Mouse (Mus musculus): Measurements from ENCODE around the gene Rhot2. TPM values are rescaled to one million over a fixed set of nuclear protein-coding genes. Genes with fewer than 3 reads are reported as not detected.

Gene Rhot2
- total and polyA plus RNA-seq, 3 experiments, result 16.2 to 33.8 (median 17.3) TPM

DNA sequence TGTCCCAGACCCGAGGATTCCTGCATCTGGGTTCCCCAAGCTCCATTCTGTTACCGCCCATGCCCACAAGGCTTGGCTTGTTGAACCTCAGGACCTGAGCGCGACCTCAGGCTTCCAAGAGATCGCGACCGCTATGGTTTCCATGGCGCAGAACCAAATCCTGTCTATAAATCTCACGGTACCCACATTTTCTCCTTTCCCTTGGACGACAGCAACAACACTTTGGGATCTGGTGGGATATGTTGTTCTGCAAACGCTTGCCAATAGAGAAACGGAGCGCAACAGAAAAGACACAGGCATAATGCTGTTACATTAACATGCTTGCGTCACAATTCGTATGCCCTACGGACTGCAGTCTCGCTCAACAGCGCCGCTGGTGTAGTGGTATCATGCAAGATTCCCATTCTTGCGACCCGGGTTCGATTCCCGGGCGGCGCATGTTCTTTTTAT is 30.1 kb upstream of the Rhot2 start, which contains the start of gene Mettl26:
Mettl26 (plus strand) TSS at position 354 of the 450 bp plus-strand sequence.
- peaks cover 23 to 31% of the 10 kb centered on the region in 2 experiments for H3K36me3 ChIP-seq (replicated peaks in 1 of 2; ENCODE audit: control insufficient read depth in 1 of 2, insufficient read depth in 1 of 2, low read length in 1 of 2)
- peaks cover 6 to 18% of the 10 kb centered on the region in 2 experiments for H3K4me1 ChIP-seq (ENCODE audit: control insufficient read depth in 1 of 2, insufficient read depth in 2 of 2)
- peak within 1 kb of the TSS; percentile 46 for H3K4me2 ChIP-seq (ENCODE audit: insufficient read depth, low read depth, poor library complexity, severe bottlenecking)
- H3K9ac ChIP-seq (ENCODE audit: insufficient read depth, low read depth), result peak within 1 kb of the TSS; percentile 63
- DNase-seq (ENCODE audit: extremely low read depth), result peak; percentile 92
- in situ Hi-C loops (cut with MboI; ENCODE audit: low pct_ligation_motif_present, low pct_unique_long_range_greater_than_20kb, low sequenced_read_pairs), result no loop called here
- no peaks in the 10 kb centered on the region for H3K79me2 ChIP-seq (replicated peaks; ENCODE audit: control insufficient read depth, extremely low read depth, insufficient read depth, poor library complexity, severe bottlenecking)
- peak within 1 kb of the TSS; percentile 73 for H3K27ac ChIP-seq (ENCODE audit: insufficient read depth, low read depth)
- H3K27me3 ChIP-seq (replicated peaks), result peaks cover 19% of the 10 kb centered on the region
- peak within 1 kb of the TSS; percentile 63 to 93 (median 81) for H3K4me3 ChIP-seq (replicated peaks in 1 of 3; ENCODE audit: low read depth in 2 of 3, low read length in 2 of 3, poor library complexity in 1 of 3)
- dilution Hi-C loops (cut with MboI; ENCODE audit: extremely low pct_ligation_motif_present, extremely low pct_unique_long_range_greater_than_20kb, low sequenced_read_pairs), result no loop called here
- H3K9me3 ChIP-seq (replicated peaks; ENCODE audit: low read length), result no peaks in the 10 kb centered on the region
- TF ChIP-seq MXI1 (IDR thresholded peaks at IDR 0.05; ENCODE audit: low read depth, low read length) (peak; percentile 52), MAFK (IDR thresholded peaks at IDR 0.05; ENCODE audit: insufficient replicate concordance, low read length) (peak; percentile 96), MAX (IDR thresholded peaks at IDR 0.05; ENCODE audit: low read length) (peak; percentile 44), ELF1 (IDR thresholded peaks at IDR 0.05; ENCODE audit: low read depth, low read length) (peak; percentile 97), E2F4 (IDR thresholded peaks at IDR 0.05; ENCODE audit: insufficient replicate concordance, low read depth, low read length) (peak; percentile 85), BHLHE40 (IDR thresholded peaks at IDR 0.05; ENCODE audit: low read depth, low read length) (no peak), MYC (IDR thresholded peaks at IDR 0.05; ENCODE audit: low read depth, low read length) (0 out of 2 replicates have a peak, but pooled peaks have one; percentile 42), USF2 (conservative IDR thresholded peaks at IDR 0.05; ENCODE audit: low read depth, low read length) (no peak), RCOR1 (conservative IDR thresholded peaks at IDR 0.05; ENCODE audit: low read depth, low read length) (0 out of 2 replicates have a peak, but pooled peaks have one; percentile 51), TBP (conservative IDR thresholded peaks at IDR 0.05; ENCODE audit: low read depth, low read length) (peak; percentile 100), NRF1 (IDR thresholded peaks at IDR 0.05; ENCODE audit: low read depth, low read length) (peak; percentile 59), KAT2A (IDR thresholded peaks at IDR 0.05; ENCODE audit: insufficient replicate concordance, low read length) (peak; percentile 76; the same call in 1 of the 2 replicates), HCFC1 (IDR thresholded peaks at IDR 0.05; ENCODE audit: low read depth, low read length) (no peak), IRF4 (IDR thresholded peaks at IDR 0.05; ENCODE audit: low read depth, low read length) (peak; percentile 54; the same call in 1 of the 2 replicates), ZNF384 (IDR thresholded peaks at IDR 0.05; ENCODE audit: low read depth, low read length) (no peak), CHD1 (IDR thresholded peaks at IDR 0.05; ENCODE audit: low read depth, low read length) (0 out of 2 replicates have a peak, but pooled peaks have one; percentile 23), ZC3H11A (IDR thresholded peaks at IDR 0.05; ENCODE audit: low read depth, low read length) (no peak)

DNA sequence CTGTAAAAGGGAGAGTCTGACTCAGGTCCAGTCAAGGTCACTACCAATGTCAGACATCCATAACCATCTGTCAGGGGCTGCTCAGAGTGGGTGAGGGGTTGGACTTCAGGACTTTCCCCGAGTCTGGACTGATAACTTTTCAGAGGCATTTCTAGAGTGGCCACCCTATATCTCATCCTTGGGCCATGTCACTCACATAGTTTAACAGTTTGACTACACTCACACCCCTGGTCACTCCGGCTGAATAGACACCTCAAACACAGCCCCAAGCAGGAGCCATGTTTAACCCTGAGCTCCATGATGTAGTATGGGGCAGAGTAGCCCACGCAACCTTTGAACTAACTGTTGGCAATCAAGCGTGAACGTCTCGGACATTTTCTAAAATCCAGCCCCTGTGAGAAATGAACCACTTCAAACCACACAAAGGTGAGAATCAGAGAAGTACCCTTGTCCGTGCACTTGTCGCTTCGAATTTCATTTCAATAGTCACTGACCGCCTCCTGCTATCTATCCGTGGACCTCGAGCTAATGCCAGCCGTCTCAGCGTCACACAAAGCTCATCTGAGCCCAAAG is 29.6 kb upstream of the Rhot2 start:
- peak overlapping the region; percentile 61 to 93 (median 63) for H3K4me3 ChIP-seq (replicated peaks in 1 of 3; ENCODE audit: low read depth in 2 of 3, low read length in 2 of 3, poor library complexity in 1 of 3)
- no peak for DNase-seq (ENCODE audit: extremely low read depth)
- in situ Hi-C loops (cut with MboI; ENCODE audit: low pct_ligation_motif_present, low pct_unique_long_range_greater_than_20kb, low sequenced_read_pairs), result no loop called here
- TF ChIP-seq IRF4 (IDR thresholded peaks at IDR 0.05; ENCODE audit: low read depth, low read length) (no peak), CHD1 (IDR thresholded peaks at IDR 0.05; ENCODE audit: low read depth, low read length) (0 out of 2 replicates have a peak, but pooled peaks have one; percentile 62), CTCF (conservative IDR thresholded peaks at IDR 0.05 in 1 of 2, IDR thresholded peaks at IDR 0.05 in 1 of 2; ENCODE audit: low read depth in 2 of 2, low read length in 2 of 2) (no peak), TCF12 (IDR thresholded peaks at IDR 0.05; ENCODE audit: low read depth, low read length) (no peak), SIN3A (IDR thresholded peaks at IDR 0.05; ENCODE audit: low read length) (0 out of 2 replicates have a peak, but pooled peaks have one; percentile 12), PAX5 (IDR thresholded peaks at IDR 0.05; ENCODE audit: low read length) (no peak)
- peaks cover 23% of the 10 kb centered on the region for H3K27me3 ChIP-seq (replicated peaks)
- H3K27ac ChIP-seq (ENCODE audit: insufficient read depth, low read depth), result peak overlapping the region; percentile 60
- H3K4me2 ChIP-seq (ENCODE audit: insufficient read depth, low read depth, poor library complexity, severe bottlenecking), result peak overlapping the region; percentile 46
- peak overlapping the region; percentile 44 for H3K9ac ChIP-seq (ENCODE audit: insufficient read depth, low read depth)
- peaks cover 6 to 18% of the 10 kb centered on the region in 2 experiments for H3K4me1 ChIP-seq (ENCODE audit: control insufficient read depth in 1 of 2, insufficient read depth in 2 of 2)
- H3K79me2 ChIP-seq (replicated peaks; ENCODE audit: control insufficient read depth, extremely low read depth, insufficient read depth, poor library complexity, severe bottlenecking), result no peaks in the 10 kb centered on the region
- dilution Hi-C loops (cut with MboI; ENCODE audit: extremely low pct_ligation_motif_present, extremely low pct_unique_long_range_greater_than_20kb, low sequenced_read_pairs), result no loop called here
- peaks cover 17 to 26% of the 10 kb centered on the region in 2 experiments for H3K36me3 ChIP-seq (replicated peaks in 1 of 2; ENCODE audit: control insufficient read depth in 1 of 2, insufficient read depth in 1 of 2, low read length in 1 of 2)
- H3K9me3 ChIP-seq (replicated peaks; ENCODE audit: low read length), result no peaks in the 10 kb centered on the region
